Mouse (Mus musculus) stomach, postnatal 0 days (tissue): Measurements from ENCODE around the gene Nmnat1.
"Not testable (repeated sequence)": the region's sequence is repeated elsewhere in the genome, so short reads cannot be mapped to it uniquely, and the experiment has no call there.

Source experiments
- CTCF ChIP-seq: IDR thresholded peaks from 2 replicates; pipeline ENCODE4 v1.5.1; 2016; ENCODE audit warnings: antibody characterized with exemption, low read depth, mild to moderate bottlenecking, moderate library complexity
- EP300 ChIP-seq: optimal IDR thresholded peaks from 2 replicates; pipeline ENCODE3; 2016; ENCODE audit warnings: antibody characterized with exemption

- not testable (repeated sequence) for TF ChIP-seq EP300, CTCF
These were observed 53.1 kb downstream of the Nmnat1 start for GRCm38 (mm10) chr4:149431887-149432286.
